Mouse (Mus musculus) left cerebral cortex, postnatal 36 days (tissue): ENCODE data around the gene Cradd. TPM values are rescaled to one million over a fixed set of nuclear protein-coding genes. Genes with fewer than 3 reads are reported as not detected.
A peak's percentile ranks its signal among the peaks of the same experiment; 100 is the strongest.

ENCODE experiments used
- DNase-seq, 2 experiments: peaks; one replicate each; pipeline ENCODE4 v3.0.0; 2021 to 2022; ENCODE audit warnings: low spot score in 2 of 2, mixed read lengths in 1 of 2
- intact Hi-C: fragments of 180-260 bp; cut with DNase I; formaldehyde crosslinking; loops from one replicate; pipeline ENCODE4 v1.15.1; 2025
- total RNA-seq, 2 experiments: library from RNA; stranded (reverse); gene quantifications; 2 replicates each; pipeline ENCODE4 v1.2.3; 2021

Cradd gene
- total RNA-seq, 2 experiments from 2014 or later, result 4.8 to 7.7 TPM

GRCm38 (mm10) chr10:95283434-95283833, 40.5 kb downstream of the Cradd start:
- DNase-seq, result no peak
- intact Hi-C loops, result no loop called here

DNA sequence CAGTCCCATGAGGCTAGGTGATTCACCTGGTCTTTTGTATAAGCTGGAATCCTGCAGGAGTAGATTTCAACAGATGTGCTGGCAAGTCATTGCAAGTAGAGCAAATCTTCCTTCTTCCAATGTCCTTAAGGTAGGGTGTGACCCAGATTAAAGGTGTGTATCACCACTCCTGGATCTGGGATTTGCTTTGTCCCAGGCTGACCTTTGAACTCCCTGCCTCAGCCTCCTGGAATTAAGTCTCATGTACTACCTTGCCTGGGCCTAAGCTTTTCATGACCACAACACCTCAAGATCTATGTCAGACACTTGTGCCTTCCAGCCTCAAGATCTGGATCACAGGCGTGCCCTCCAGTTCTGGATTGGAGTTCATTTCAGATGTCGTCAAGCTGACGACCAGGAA, 41.9 kb downstream of the Cradd start:
- DNase-seq, result no peak
- intact Hi-C loops, result no loop called here

GRCm38 (mm10) chr10:95281466-95281990, 42.4 kb downstream of the Cradd start:
- intact Hi-C loops, result no loop called here
- DNase-seq, result no peak

DNA sequence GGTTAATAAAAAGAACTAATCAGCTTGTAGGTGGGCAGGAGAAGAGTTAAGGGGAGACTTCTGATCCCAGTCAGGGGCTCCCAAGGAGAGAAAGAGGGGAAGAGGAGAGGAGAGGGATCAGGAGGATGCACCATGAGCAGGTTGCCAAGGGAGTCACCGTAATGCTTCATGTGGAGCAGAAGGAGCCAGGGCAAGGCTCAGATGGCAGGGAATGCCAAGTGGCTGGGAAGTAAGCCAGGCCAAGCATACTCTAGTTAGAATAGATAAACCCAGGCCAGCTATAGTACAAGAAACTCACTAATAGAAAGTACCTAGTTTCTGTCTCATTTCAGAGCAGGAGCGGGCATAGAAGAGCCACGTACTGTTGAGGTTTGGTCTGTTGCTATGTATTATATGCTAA, 43.6 kb downstream of the Cradd start:
- intact Hi-C loops, result no loop called here
- no peak for DNase-seq

GRCm38 (mm10) chr10:95279459-95279858, 44.5 kb downstream of the Cradd start:
- DNase-seq, result no peak
- intact Hi-C loops, result no loop called here

GRCm38 (mm10) chr10:95278085-95278484, 45.8 kb downstream of the Cradd start:
- DNase-seq, result no peak
- intact Hi-C loops, result no loop called here

DNA sequence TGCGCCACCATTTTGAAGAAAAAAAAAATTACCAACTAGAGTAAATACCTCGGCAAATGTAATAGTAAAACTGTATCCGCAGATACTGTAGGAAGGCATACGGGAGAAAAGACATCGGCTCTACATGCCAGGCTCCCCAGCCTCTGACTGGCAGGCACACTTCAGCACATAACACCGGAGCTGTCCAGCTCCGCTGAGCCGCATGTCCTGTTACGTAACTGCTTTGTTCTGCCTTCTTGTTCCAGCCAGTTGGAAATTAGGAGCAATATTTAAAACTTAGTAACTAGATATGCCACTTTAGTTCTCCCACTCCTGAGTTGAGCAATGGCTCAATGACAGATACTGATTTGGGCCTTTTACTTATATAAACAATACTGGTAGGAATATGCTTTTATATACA, 48.4 kb downstream of the Cradd start:
- intact Hi-C loops, result no loop called here
- DNase-seq, result no peak

DNA sequence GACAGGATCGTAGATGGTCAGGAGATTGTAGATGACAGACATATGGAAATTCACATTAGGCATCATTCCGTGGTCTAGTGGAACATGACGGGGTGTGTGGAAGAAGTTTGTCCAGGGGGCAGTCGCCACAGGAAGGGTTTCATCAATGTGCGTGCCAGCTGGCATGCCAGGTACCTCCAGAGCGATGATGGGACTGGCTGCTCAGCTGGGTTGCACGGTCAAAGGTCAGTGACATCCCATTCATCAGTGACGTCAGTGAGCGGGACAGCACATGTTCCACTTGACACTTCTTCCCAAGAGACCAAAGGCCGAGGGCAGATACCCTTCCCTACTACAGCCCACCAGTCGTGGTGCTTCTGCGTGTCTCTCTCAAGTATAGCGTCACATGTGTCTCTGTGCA, 50.7 kb downstream of the Cradd start:
- intact Hi-C loops, result no loop called here
- DNase-seq, result no peak

DNA sequence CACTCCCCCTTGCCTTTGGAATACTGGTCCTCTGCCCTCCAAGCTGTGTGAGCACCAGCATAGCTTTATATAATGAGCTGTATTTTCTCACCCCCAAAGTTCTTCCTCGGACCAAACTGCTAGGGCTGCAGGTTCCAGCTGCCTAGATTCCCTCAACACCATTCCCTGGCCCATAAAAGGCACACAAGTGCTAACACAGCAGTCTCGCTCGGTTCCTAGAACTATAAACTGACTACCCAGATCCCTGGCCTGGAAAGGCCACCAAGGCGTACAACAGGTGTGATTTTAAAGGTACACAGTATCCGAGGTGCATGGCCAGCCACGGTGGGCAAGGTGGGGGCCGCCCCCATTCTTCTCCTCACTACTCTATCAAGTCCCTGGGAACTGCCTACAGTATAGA, 54.8 kb downstream of the Cradd start:
- DNase-seq, result no peak
- intact Hi-C loops, result no loop called here

GRCm38 (mm10) chr10:95268366-95268765, 55.6 kb downstream of the Cradd start:
- intact Hi-C loops, result no loop called here
- no peak for DNase-seq

DNA sequence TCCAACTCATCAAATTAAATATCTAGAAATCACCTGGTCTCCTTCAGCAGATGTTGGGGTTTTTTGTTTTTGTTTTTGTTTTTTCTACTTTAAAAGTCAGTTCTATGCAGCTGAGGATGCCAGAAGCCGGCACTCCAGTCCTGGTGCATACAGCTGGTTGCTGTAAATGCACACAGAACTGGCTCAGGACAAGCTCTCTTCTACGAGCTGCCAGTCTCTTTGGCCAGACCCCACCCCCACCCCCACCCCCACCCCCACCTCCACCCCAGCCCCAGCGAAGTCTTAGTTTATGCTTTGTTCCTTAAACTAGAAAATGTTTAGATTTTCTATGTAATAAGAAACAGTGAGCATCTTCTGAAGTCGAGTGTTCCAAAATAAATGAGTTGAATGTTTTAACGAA, 57.0 kb downstream of the Cradd start:
- intact Hi-C loops, result no loop called here
- no peak for DNase-seq

GRCm38 (mm10) chr10:95266041-95266762, 57.7 kb downstream of the Cradd start:
- intact Hi-C loops, result no loop called here
- peak in 1 of 2 experiments; percentile 30 for DNase-seq

- intact Hi-C loops, result loop anchor here (2.0 kb wide), 1 partner anchor 57 kb away; no protein-coding TSS in a partner anchor
- DNase-seq, result no peak
Measured at GRCm38 (mm10) chr10:95265576-95265975, 58.4 kb downstream of the Cradd start.

- DNase-seq, result peak; percentile 55 to 57
- intact Hi-C loops, result loop anchor here (2.0 to 5.0 kb wide), 2 partner anchors 58 to 153 kb away; partner anchors contain the start of gene Socs2
Measured at GRCm38 (mm10) chr10:95264485-95265321, 59.2 kb downstream of the Cradd start.

DNA sequence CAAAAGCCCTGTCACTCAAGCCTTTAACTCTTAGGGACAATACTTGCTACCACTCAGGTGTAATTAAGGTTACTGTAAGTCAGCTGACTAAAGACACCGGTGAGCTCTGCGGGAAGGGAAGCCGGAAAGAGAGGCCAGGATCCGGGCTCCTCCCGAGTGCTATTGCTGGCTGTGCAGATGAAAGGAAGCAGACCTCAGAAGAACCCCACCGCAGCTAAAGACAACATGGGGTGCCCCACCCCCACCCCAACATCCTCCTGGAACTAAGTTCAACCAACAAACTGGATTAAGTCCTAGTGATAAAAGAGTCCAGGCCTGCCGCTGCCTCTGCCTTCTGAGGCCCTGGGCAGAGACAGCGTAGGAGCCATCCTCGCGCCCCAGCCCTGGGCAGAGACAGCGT, 61.5 kb downstream of the Cradd start:
- DNase-seq, result no peak
- intact Hi-C loops, result loop anchor here (5.0 kb wide), 1 partner anchor 155 kb away; the partner anchor contains the start of gene Socs2

DNA sequence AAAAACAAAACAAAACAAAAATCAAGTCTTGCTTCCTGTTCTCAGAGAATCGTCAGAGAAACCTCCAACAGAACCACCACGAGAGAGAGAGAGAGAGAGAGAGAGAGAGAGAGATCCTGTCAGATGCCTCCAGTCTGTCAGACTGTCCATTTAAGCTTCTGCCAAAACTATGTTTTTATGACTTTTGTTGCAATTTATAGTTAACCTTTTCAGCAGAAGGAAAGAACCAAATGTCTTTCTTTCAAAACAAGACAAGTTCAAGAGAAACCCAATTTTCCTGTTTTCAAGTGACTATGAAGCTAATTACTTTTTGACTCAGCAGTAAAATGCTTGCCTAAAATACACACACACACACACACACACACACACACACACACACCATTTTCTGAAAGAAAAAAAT, 62.7 kb downstream of the Cradd start:
- intact Hi-C loops, result loop anchor here (5.0 kb wide), 1 partner anchor 156 kb away; the partner anchor contains the start of gene Socs2
- DNase-seq, result no peak

DNA sequence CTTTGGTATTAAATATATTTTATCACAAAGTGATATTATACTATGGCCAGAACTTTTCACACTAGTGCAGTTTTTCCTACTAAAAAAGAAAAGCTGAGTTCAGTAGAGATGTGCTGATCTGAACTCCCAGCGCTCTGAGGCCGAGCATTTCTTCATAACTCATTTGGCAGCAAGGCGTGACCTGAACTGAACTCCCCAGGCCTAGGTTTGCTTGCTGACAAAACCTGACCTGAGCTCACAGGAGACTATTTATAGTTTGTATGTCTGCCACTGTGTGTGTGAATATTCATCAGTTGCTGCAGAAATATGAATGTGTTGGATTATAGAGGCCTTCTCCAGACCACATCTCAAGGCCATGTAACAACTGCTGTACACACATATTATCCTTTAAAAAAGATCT, 63.5 kb downstream of the Cradd start:
- intact Hi-C loops, result loop anchor here (5.0 kb wide), 1 partner anchor 157 kb away; the partner anchor contains the start of gene Socs2
- no peak for DNase-seq

- intact Hi-C loops, result no loop called here
- no peak for DNase-seq
Measured at GRCm38 (mm10) chr10:95258471-95259155, 65.3 kb downstream of the Cradd start.

DNA sequence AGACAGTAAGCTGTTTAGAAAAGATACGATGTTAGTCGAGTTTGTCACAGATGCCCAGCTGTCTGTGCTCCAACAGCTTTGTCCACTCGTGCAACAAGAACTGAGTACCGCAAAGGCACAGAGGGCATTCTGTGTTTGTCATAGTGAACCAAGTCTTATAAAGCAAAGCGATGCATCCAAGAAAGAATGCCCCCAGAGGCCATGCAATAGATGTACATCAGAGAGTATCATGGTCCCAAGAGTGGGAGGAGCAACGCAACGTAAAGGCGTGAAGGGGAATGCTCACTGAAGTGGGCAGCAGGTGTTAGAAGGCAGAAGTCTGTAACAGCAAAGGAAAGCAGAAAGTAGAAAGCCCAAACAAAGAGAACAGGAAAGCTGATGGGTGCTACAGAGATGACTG, 66.0 kb downstream of the Cradd start:
- intact Hi-C loops, result no loop called here

DNA sequence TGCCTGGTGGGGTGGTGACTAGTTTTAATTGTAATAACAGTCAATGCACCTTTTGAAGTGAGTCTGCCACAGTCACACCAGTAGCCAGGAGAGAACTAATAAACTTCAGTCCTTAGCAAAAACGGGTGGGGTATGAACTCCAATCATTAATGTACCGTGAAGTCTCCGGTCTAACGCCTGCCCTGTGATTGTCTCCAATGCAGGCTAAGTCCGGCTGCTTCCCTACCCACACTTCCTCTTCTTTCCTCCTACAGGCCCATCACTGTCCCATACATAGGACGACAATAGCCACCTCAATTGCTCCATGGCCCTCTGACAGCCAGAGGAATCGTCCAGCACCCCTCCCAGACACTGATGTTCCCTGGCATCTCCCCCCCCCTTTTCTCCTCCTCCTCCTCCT, 67.8 kb downstream of the Cradd start:
- DNase-seq, result no peak
- intact Hi-C loops, result no loop called here

More for the DNA sequence above, 66.0 kb downstream of the Cradd start:
- no peak for DNase-seq
